8 mouse cellular contexts compared by ENCODE assay signal in the genomic region with DNA sequence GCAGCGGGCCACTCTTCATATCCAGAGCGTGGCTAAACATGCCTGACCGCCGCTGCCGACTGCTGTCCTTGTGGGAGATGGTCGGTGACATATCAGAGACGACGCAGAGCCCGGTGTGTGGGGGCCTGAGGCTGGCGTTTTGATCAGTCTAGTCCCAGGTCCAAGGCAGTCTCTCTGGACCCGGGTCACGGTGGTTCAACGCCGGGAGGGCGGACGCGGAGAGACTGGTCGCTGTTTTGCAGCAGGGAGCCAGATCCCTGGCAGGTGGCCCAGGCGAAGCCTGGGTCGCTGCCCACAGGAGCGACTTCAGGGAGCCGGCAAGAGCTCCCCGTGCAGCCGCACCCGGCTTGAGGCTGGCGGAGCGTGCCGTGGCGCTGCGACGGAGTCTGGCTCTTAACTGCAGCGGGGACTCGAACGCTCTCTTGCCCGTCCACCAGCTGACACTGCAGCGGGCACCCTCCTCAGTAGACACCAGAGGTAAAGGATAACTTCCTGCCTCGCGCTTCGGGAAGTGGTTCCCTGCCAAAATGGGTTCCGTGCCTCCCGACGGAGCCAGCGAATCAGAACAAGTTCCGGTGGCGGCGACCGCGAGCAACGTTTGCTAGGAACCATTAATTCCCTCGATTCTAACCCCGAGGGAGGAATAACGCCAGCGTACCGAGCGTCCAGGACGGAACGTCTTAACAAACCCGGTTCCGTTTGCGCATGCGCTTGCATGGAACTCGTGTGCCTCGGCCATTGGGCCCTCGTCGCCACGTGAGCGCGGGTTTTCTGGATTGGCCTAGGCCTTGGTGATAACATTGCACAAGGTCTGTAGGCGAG. TPM values are rescaled to one million over a fixed set of nuclear protein-coding genes. Genes with fewer than 3 reads are reported as not detected.
A peak's percentile ranks its signal among the peaks of the same experiment; 100 is the strongest.
DNase-seq lines count a peak whose midpoint lies in the region; ATAC-seq and TF ChIP-seq lines count a peak whose summit lies in the region.

A gene (minus strand): TSS at position 669 of the 822 bp plus-strand sequence.

- peak within 1 kb of the TSS; percentile 74 for H3K4me2 ChIP-seq in forebrain, embryonic 16.5 days (ENCODE audit: low read length)
- H3K4me2 ChIP-seq in lung, embryonic 14.5 days = peak within 1 kb of the TSS; percentile 81

- DNase-seq in G1E (ENCODE audit: low spot score) = peak; percentile 72
- peak; percentile 97 to 99 for DNase-seq in cerebellum, adult 18-20 months
- DNase-seq in heart, postnatal 36 days = peak; percentile 98
- peak; percentile 99 to 100 for DNase-seq in layer of hippocampus, adult 2 months (ENCODE audit: low spot score in 2 of 2)
- DNase-seq in lung, embryonic 14.5 days = peak; percentile 100
- peak; percentile 95 for DNase-seq in thymus, adult 2 months

- H3K27ac ChIP-seq in forebrain, embryonic 16.5 days (ENCODE audit: low read length) = peak within 1 kb of the TSS; percentile 79
- H3K27ac ChIP-seq in layer of hippocampus, adult 2 months = peak within 1 kb of the TSS; percentile 94
- peak within 1 kb of the TSS; percentile 86 for H3K27ac ChIP-seq in lung, embryonic 14.5 days (ENCODE audit: low read depth)
- H3K27ac ChIP-seq in olfactory bulb, adult 2 months (ENCODE audit: insufficient read depth, low read depth, low read length) = peak within 1 kb of the TSS; percentile 65
- H3K27ac ChIP-seq in thymus, adult 2 months (ENCODE audit: control insufficient read depth, insufficient read depth, low read length) = peak within 1 kb of the TSS; percentile 12

- peak within 1 kb of the TSS; percentile 96 for H3K4me3 ChIP-seq in G1E (ENCODE audit: low read depth, low read length)
- peak within 1 kb of the TSS; percentile 70 for H3K4me3 ChIP-seq in forebrain, embryonic 16.5 days (replicated peaks; ENCODE audit: low read length)
- peak within 1 kb of the TSS; percentile 86 for H3K4me3 ChIP-seq in layer of hippocampus, adult 2 months
- H3K4me3 ChIP-seq in lung, embryonic 14.5 days (ENCODE audit: low read depth, low read length) = peak within 1 kb of the TSS; percentile 88
- H3K4me3 ChIP-seq in olfactory bulb, adult 2 months (ENCODE audit: insufficient read depth, low read depth, low read length) = peak within 1 kb of the TSS; percentile 71
- H3K4me3 ChIP-seq in thymus, adult 2 months (ENCODE audit: control insufficient read depth, insufficient read depth, low read length) = peak within 1 kb of the TSS; percentile 63

- H3K4me1 ChIP-seq in G1E (ENCODE audit: insufficient read depth, low read depth, low read length) = peaks cover 22% of the 10 kb centered on the region
- H3K4me1 ChIP-seq in forebrain, embryonic 16.5 days (replicated peaks; ENCODE audit: control insufficient read depth, insufficient read depth, low read length) = peaks cover 19% of the 10 kb centered on the region
- H3K4me1 ChIP-seq in lung, embryonic 14.5 days (ENCODE audit: insufficient read depth) = peaks cover 11% of the 10 kb centered on the region; the same call in 1 of the 2 replicates
- H3K4me1 ChIP-seq in olfactory bulb, adult 2 months (ENCODE audit: control insufficient read depth, insufficient read depth, low read length) = no peaks in the 10 kb centered on the region
- peaks cover 3% of the 10 kb centered on the region; the same call in 1 of the 2 replicates for H3K4me1 ChIP-seq in thymus, adult 2 months (replicated peaks; ENCODE audit: control insufficient read depth, insufficient read depth, low read length)

- ATAC-seq in G1E (ENCODE audit: extremely low read depth, insufficient number of reproducible peaks, low FRiP score, poor library complexity, severe bottlenecking) = peak; percentile 88
- peak; percentile 98 for ATAC-seq in forebrain, embryonic 16.5 days
- ATAC-seq in lung, embryonic 14.5 days (ENCODE audit: insufficient read depth) = peak; percentile 96

- intact Hi-C loops in heart, postnatal 36 days (cut with DNase I) = loop anchor here (1.0 kb wide), 1 partner anchor 12 kb away; a partner anchor contains a TSS

- H3K9ac ChIP-seq in forebrain, embryonic 16.5 days (replicated peaks; ENCODE audit: low read depth, low read length) = peak within 1 kb of the TSS; percentile 78
- H3K9ac ChIP-seq in lung, embryonic 14.5 days = peak within 1 kb of the TSS; percentile 83

- H3K27me3 ChIP-seq in G1E (ENCODE audit: insufficient read depth, low read length) = no peaks in the 10 kb centered on the region
- H3K27me3 ChIP-seq in forebrain, embryonic 16.5 days (replicated peaks; ENCODE audit: control insufficient read depth, insufficient read depth, low read length) = peaks cover 9% of the 10 kb centered on the region
- no peaks in the 10 kb centered on the region for H3K27me3 ChIP-seq in lung, embryonic 14.5 days (ENCODE audit: insufficient read depth, low read length)
- no peaks in the 10 kb centered on the region for H3K27me3 ChIP-seq in thymus, adult 2 months (ENCODE audit: control insufficient read depth, insufficient read depth, low read length)

- H3K9me3 ChIP-seq in G1E (replicated peaks) = no peaks in the 10 kb centered on the region
- no peaks in the 10 kb centered on the region for H3K9me3 ChIP-seq in forebrain, embryonic 16.5 days (ENCODE audit: control insufficient read depth, low read length)
- no peaks in the 10 kb centered on the region for H3K9me3 ChIP-seq in lung, embryonic 14.5 days (ENCODE audit: low read depth, low read length)

- no peak for TF ChIP-seq CTCF in G1E (IDR thresholded peaks at IDR 0.05; ENCODE audit: low read depth, low read length)
- peak; percentile 38 for TF ChIP-seq CTCF in layer of hippocampus, adult 2 months (conservative IDR thresholded peaks at IDR 0.05)
- peak; percentile 16; the same call in 1 of the 2 replicates for TF ChIP-seq CTCF in lung, embryonic 14.5 days (IDR thresholded peaks at IDR 0.05; ENCODE audit: low read depth)
- no peak for TF ChIP-seq CTCF in olfactory bulb, adult 2 months (IDR thresholded peaks at IDR 0.05; ENCODE audit: insufficient read depth, low read depth, low read length)
- 0 out of 2 replicates have a peak, but pooled peaks have one; percentile 29 for TF ChIP-seq CTCF in thymus, adult 2 months (IDR thresholded peaks at IDR 0.05; ENCODE audit: borderline replicate concordance, control insufficient read depth, extremely low read depth, insufficient read depth, low read length, poor library complexity)

- peak; percentile 74; the same call in 1 of the 2 replicates for TF ChIP-seq POLR2A in olfactory bulb, adult 2 months (IDR thresholded peaks at IDR 0.05; ENCODE audit: insufficient read depth, low read depth, low read length)
- TF ChIP-seq POLR2A in thymus, adult 2 months (IDR thresholded peaks at IDR 0.05; ENCODE audit: control insufficient read depth, extremely low read depth, insufficient read depth, low read length, poor library complexity) = peak; percentile 62; the same call in 1 of the 2 replicates

- H3K36me3 ChIP-seq in G1E (replicated peaks) = peaks cover 9% of the 10 kb centered on the region
- no peaks in the 10 kb centered on the region for H3K36me3 ChIP-seq in forebrain, embryonic 16.5 days (ENCODE audit: control insufficient read depth, insufficient read depth)
- H3K36me3 ChIP-seq in lung, embryonic 14.5 days (ENCODE audit: insufficient read depth) = peaks cover 4% of the 10 kb centered on the region; the same call in 1 of the 2 replicates
- no peaks in the 10 kb centered on the region for H3K36me3 ChIP-seq in thymus, adult 2 months (ENCODE audit: control insufficient read depth, insufficient read depth, low read length)

- WGBS in forebrain, embryonic 16.5 days = under 1% methylated on average over 69 of the region's 69 CpGs
- WGBS in lung, embryonic 14.5 days = under 1% methylated on average over 69 of the region's 69 CpGs
- WGBS in olfactory bulb, adult 2 months = under 1% methylated on average over 69 of the region's 69 CpGs
- under 1% methylated on average over 69 of the region's 69 CpGs for WGBS in thymus, adult 2 months

RNA-seq across cellular contexts. Expression of the gene that starts here (rescaled TPM):
- total RNA-seq in G1E (2014; fragmentation: Nextera tagmentation) (24.5 and 27.5 TPM in 2 replicates), G1E (2017) (24.1 and 26.5 TPM in 2 replicates)
- 15.3 and 16.4 TPM in 2 replicates for polyA plus RNA-seq in G1E (2012)
- 19.3 and 20.5 TPM in 2 replicates for polyA plus RNA-seq in forebrain, embryonic 16.5 days (2015; fragmentation: Nextera tagmentation; extraction: Ambion mirVana)
- total RNA-seq in heart, postnatal 36 days (2021) = 10 to 100 TPM; 11.1 to 13.0 TPM
- 10 to 100 TPM; 27.7 to 29.0 TPM for total RNA-seq in layer of hippocampus, adult 2 months (2021)
- 13.6 and 14.9 TPM in 2 replicates for polyA plus RNA-seq in lung, embryonic 14.5 days (2014; fragmentation: Nextera tagmentation; extraction: Ambion mirVana)
- polyA plus RNA-seq in olfactory bulb, adult 2 months (2012; ENCODE audit: insufficient read depth, insufficient read length, low replicate concordance, missing spikeins) = not detected in 2 replicates
- polyA plus RNA-seq in thymus, adult 2 months (2012; rRNA removed) = 17.1 and 17.9 TPM in 2 replicates

Comparison
In these comparisons a context has a peak if more than half of its experiments do, and no peak if none do; other contexts are left out.
1. Peak in every context shown above with its lines: DNase-seq, ATAC-seq, H3K4me3 ChIP-seq and H3K27ac ChIP-seq.
2. CTCF ChIP-seq: peak in layer of hippocampus, adult 2 months (single experiment), lung, embryonic 14.5 days (single experiment) and thymus, adult 2 months (single experiment); none in G1E (single experiment) and olfactory bulb, adult 2 months (single experiment).
3. H3K27ac ChIP-seq: peak in every context shown above with its lines; median percentile 94 in layer of hippocampus, adult 2 months; 86 in lung, embryonic 14.5 days; 79 in forebrain, embryonic 16.5 days; 65 in olfactory bulb, adult 2 months; 12 in thymus, adult 2 months.